Mouse (Mus musculus) cerebellum, adult 8-10 months (tissue): ENCODE data around the gene Setx.
"Not testable (repeated sequence)": the region's sequence is repeated elsewhere in the genome, so short reads cannot be mapped to it uniquely, and the experiment has no call there.

ENCODE experiments used
- DNase-seq: peaks from one replicate; pipeline ENCODE4 v3.0.0; 2022

Setx gene

DNA sequence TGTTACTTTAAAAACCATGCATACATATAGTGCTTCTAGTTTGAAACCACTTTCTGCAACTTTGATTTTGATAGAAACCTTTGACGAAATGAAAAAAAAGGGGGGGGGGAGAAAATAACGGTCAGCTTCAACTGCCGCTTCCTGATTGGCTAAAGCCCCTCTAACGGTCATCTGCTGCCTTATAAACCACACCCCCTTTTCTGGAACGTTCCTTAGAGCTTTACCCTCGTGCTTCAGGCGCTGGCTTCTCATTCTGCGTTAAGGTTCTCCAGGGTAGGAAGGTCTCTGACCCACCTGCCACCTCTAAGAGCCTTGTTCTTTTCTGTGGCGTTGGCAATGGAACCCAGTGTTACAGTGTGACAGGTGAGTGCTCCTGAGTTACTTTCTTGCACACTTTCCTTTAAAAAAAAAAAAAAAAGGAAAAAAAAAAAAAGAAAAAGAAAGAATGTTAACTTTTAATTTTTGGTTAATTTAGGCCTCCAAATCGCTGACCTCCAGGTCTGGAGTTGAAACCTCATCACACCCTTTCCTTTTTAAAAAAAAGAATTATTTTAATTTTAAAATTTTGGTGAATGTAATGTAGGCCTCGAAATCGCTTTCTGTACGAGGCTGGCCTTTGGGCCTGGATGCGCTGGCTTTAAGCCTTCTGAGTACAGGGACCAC lies at the start of gene Setx:
TSS of gene Setx (plus strand) at position 275 of the 663 bp plus-strand sequence.
- DNase-seq, result peak; percentile 14

DNA sequence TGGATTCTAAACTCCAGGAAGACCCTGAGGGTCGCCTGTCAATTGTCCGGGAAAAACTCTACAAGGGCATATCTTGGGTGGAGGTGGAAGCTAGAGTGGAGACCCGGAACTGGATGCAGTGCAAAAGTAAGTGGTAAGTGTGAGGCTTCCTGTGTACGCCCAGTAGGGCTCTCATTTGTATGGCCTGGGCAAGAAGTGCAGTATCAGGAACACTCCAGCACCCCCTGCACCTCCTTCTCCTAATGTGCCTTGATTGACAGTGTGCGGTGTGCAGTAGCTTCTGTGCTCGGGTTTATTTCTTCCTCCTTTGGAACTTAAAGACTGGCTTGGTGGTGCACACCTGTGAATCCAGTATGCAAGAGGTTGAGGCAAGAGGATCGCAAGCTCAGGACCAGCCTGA lies 49.3 kb upstream of the Setx start:
- no peak for DNase-seq

GRCm38 (mm10) chr2:29075331-29076070 lies 48.5 kb upstream of the Setx start:
- no peak for DNase-seq

- no peak for DNase-seq
These were observed 47.8 kb upstream of the Setx start for GRCm38 (mm10) chr2:29076226-29076625.

DNA sequence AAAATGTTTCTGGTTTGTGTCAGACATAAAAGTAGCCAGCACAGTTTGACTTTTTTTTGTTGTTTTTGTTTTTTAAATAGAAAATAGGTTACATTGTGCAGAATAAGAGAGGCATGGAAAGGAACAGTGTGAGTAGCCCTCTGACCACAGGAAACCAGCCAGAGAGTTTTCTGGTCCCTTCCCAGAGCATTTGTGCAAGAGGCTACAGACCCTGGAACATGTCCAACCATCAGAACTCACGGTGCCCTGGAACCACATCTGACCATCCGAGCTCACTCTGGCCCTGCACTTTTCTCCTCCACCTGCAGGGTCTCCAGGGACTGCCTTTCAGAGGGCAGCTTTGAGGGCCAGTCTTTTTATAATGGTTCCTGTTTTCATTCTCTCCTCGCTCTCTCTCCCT lies 42.0 kb upstream of the Setx start:
- DNase-seq, result no peak

DNA sequence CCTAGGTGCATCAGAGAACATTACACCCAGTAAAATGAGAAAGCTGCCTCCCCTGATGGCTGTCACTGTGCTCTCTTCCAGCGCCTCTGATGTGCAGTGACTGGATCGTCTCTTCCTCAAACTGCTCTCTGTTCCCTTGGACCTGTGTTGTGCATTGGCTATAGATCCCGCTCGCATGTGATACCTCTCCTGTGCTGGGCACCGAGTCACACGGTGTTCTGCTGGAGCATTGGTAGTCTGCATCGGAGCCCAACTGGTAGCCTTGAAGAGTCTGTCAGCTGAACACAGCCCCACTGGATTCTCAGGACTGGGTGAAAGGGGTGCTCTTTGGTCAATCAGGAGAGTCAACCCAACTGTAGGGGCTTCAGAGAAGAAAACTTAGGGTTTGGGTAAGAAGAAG lies 38.0 kb upstream of the Setx start:
- DNase-seq, result no peak

DNA sequence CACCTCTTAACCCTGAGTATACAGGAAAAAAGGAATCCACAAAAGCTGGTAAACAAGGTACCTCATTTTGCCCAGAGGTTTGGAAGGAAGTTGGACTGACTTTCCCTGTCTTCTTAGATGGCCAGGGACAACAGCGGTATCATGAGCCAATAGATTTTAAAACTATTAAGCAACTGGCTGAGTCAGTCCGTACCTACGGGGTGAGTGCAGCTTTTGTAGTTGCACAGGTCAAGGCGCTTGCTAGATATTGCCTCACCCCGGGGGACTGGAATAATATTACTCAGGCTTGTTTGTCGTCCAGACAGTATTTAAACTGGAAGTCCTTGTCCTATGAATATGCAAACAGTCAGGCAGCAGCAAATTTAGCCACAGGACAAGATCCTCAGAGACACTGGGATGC lies 34.7 kb upstream of the Setx start:
- DNase-seq, result not testable (repeated sequence)

DNA sequence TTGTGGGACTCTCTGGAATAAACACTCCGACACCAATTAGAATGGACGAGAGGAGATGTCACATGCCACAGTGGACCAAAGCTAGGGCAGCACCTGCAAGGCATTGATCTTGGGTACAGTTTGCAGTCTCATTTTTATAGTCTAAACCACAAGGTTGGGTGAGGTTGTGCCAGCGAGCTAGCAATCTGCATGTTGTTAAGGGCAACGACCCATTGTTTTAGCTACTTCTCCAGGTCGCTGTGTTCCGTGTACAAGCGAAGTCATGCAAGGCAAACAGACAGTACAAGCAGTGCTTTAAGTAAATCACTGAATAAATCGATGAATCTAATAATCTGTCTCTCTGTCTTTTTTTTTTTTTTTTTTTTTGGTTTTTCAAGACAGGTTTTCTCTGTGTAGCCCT lies 28.3 kb upstream of the Setx start:
- no peak for DNase-seq

DNA sequence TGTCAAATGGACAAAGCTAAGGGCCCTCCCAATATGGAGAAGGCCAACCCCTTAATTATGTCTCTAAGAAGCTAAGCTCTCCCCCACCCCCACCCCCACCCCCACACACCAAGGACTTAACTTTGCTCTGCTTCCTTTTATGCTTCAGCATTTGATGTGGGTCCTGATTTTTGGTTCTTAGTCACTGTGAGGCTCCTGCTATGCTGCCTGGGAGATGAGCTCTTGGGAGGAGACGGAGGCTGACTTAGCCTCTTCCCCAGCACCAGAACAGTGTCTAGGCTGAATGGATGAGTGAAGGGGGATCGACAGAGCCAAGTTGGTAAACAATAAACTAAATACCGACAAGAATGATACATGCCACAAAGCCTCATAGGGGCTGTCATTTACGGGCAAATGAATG lies 27.2 kb upstream of the Setx start:
- DNase-seq, result no peak

- DNase-seq, result no peak
These were observed 26.5 kb upstream of the Setx start for GRCm38 (mm10) chr2:29097465-29097864.

DNA sequence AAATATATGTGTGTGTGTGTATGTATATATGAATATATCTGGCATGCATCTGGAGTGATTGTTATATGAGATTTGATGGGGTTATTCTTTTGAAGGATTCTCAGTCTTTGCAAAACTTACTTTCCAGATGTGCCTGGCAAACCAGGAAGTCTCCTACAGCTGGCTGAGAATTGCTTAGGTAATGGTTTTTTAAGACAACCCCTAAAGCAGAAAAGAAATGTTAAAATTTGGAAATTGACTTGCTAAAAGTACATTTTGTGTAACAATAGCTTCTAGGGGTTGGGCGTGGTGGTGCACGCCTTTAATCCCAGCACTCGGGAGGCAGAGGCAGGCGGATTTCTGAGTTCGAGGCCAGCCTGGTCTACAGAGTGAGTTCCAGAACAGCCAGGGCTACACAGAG lies 26.0 kb upstream of the Setx start:
- DNase-seq, result not testable (repeated sequence)

- DNase-seq, result no peak
These were observed 25.2 kb upstream of the Setx start for GRCm38 (mm10) chr2:29098786-29099185.

- no peak for DNase-seq
These were observed 24.3 kb upstream of the Setx start for GRCm38 (mm10) chr2:29099646-29100045.

GRCm38 (mm10) chr2:29100822-29101534 lies 23.0 kb upstream of the Setx start:
- DNase-seq, result no peak

DNA sequence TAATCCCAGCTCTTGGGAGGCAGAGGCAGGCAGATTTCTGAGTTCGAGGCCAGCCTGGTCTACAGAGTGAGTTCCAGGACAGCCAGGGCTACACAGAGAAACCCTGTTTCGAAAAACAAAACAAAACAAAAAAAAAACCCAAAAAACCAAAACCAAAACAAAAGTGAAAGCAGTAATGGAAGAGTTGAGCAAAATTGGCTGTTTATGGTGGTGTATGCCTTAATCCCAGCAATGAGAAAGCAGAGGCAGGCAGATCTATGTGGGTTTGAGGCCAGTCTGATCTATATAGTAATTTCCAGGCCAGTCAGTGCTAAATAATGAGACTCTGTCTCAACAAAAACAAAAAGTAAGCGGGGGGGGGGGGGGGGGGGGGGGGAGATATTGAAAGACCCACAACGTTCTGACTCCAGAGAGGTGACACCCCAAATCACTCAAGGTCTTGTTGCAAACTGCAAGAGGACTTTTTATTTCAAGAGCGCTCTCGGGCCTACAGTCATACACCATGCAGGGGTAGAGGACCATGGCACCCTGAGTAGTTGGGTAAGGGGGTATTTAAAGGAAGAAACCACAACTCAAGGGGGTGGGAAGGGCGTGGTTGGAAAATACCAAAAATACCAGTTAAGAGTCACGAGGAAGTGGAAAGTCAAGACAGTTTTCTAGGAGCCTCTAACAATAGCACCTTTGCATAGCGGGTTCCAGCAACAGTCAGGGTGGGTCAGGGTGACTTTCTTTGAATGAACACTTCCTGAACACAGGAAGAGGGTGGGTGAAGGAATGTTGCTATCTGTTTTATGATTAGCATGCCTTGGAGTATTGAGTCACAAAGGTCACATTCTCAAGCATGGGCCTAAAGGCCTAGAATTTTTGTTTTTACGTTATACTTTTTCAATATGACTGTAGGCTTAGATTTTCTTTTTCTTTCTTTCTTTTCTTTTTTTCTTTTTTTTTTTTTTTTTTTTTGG lies 21.3 kb upstream of the Setx start:
- DNase-seq, result not testable (repeated sequence)

- no peak for DNase-seq
These were observed 3.0 kb upstream of the Setx start for GRCm38 (mm10) chr2:29120969-29121368.

- no peak for DNase-seq
These were observed 1.5 kb upstream of the Setx start for GRCm38 (mm10) chr2:29122446-29122845.

DNA sequence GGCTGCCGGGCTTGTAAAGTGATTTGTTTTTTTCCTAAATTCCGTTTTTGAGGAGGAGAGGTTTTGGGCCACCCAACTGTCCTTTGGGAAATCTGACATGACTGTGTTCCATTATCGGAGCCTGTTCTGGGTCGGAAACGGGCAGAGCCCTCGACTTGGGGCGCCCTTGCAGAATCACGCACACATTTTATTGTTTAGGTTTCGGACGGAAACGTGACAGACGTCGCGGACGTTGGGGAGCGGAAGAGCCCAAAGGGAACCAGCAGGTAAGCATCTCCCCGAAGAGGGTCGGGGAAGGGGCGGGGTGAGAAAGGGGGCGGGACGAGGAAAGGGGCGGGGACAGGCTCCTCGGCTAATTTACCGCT lies 572 bp downstream of the Setx start:
- DNase-seq, result no peak

GRCm38 (mm10) chr2:29124936-29125701 lies 1.1 kb downstream of the Setx start:
- DNase-seq, result peak; percentile 98

DNA sequence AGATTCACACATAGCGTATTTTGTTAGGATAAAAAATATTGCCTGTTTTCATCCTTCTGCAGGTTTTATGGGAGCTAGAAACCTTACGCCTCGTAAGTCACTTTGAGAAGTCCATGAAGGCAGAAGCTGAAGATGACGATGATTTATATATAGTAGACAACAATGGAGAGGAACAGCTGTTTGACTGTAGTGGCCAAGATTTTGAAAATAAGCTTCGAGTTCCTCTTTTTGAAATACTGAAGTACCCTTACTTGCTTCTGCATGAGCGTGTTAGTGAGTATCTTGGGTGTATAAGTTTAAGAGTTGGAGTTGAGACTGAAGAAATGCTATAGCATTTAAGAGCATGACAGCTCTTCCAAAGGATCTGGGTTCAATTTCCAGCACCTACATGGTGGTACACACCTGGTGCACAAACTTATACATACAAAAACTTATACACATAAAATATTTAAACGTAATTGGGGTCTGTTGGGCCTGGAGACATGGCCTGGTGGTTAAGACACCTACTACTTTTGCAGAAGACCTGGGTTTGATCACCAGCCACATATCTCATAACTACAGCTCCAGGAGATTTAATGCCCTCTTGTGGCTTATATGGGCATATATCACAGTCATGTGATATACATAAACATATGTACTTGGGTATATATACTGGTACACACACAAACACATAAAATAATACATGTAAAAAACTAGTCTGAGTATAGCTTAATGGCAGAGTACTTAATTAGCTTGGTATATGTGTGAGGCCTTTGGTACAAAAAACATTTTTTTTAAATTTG lies 6.3 kb downstream of the Setx start:
- DNase-seq, result no peak

- DNase-seq, result no peak
These were observed 11.2 kb downstream of the Setx start for GRCm38 (mm10) chr2:29135161-29135560.
